Mouse (Mus musculus) neural tube, embryonic 11.5 days (tissue): Measurements from ENCODE around the gene Sall2. TPM values are rescaled to one million over a fixed set of nuclear protein-coding genes. Genes with fewer than 3 reads are reported as not detected.

Experiments used
- ATAC-seq: fragments of 200-750 bp; cut with Nextera tagmentation; 2 replicates; pipeline ENCODE4 v1.8.0; 2017; ENCODE audit warnings: moderate number of reproducible peaks, mild to moderate bottlenecking, moderate TSS enrichment, moderate library complexity; ENCODE audit not compliant: insufficient read depth, low FRiP score, low TSS enrichment
- DNase-seq: peaks from one replicate; pipeline ENCODE4 v3.0.0-alpha.2; 2015; ENCODE audit warnings: low spot score
- H3K27ac ChIP-seq: fragments of 300-500 bp; sonication (generic); 2 replicates; pipeline ENCODE4 v1.5.1; 2014; ENCODE audit warnings: low read depth, mild to moderate bottlenecking, low read length
- H3K27me3 ChIP-seq: fragments of 300-500 bp; sonication (generic); 2 replicates; pipeline ENCODE4 v1.6.1; 2014; ENCODE audit warnings: mild to moderate bottlenecking, low read length, mixed read lengths; ENCODE audit not compliant: control insufficient read depth, insufficient read depth
- H3K36me3 ChIP-seq: fragments of 300-500 bp; sonication (generic); 2 replicates; pipeline ENCODE4 v1.6.1; 2014; ENCODE audit warnings: mild to moderate bottlenecking, low read length, moderate library complexity, mixed read lengths; ENCODE audit not compliant: control insufficient read depth, insufficient read depth
- H3K4me1 ChIP-seq: fragments of 300-500 bp; sonication (generic); 2 replicates; pipeline ENCODE4 v1.6.1; 2014; ENCODE audit warnings: low read length, mixed read lengths; ENCODE audit not compliant: control insufficient read depth, insufficient read depth
- H3K4me2 ChIP-seq: fragments of 300-500 bp; sonication (generic); 2 replicates; pipeline ENCODE4 v1.6.1; 2014; ENCODE audit warnings: low read depth, mild to moderate bottlenecking, moderate library complexity
- H3K4me3 ChIP-seq: fragments of 300-500 bp; sonication (generic); 2 replicates; pipeline ENCODE4 v1.5.1; 2014; ENCODE audit warnings: low read depth, low read length
- H3K9ac ChIP-seq: fragments of 300-500 bp; sonication (generic); 2 replicates; pipeline ENCODE4 v1.6.1; 2014; ENCODE audit warnings: mild to moderate bottlenecking, low read length
- H3K9me3 ChIP-seq: fragments of 300-500 bp; sonication (generic); 2 replicates; pipeline ENCODE4 v1.6.1; 2016; ENCODE audit warnings: low read length; ENCODE audit not compliant: control insufficient read depth
- WGBS: fragments of 180-500 bp; shearing (Covaris S2); extraction: QIAGEN DNeasy Blood & Tissue Kit; methylation state at CpG from one replicate; pipeline ENCODE4 v1.1.7; 2014; 5-methylcytosine and 5-hydroxymethylcytosine counted together
- polyA plus RNA-seq: library from polyadenylated mRNA; unstranded; fragments of >200 nt; fragmentation: Nextera tagmentation; extraction: Ambion mirVana; gene quantifications from 2 replicates; pipeline ENCODE4 v1.2.1, GENCODE M21; 2014

Sall2 gene
- polyA plus RNA-seq, 1 experiment from 2014 or later = 54.5 TPM

DNA sequence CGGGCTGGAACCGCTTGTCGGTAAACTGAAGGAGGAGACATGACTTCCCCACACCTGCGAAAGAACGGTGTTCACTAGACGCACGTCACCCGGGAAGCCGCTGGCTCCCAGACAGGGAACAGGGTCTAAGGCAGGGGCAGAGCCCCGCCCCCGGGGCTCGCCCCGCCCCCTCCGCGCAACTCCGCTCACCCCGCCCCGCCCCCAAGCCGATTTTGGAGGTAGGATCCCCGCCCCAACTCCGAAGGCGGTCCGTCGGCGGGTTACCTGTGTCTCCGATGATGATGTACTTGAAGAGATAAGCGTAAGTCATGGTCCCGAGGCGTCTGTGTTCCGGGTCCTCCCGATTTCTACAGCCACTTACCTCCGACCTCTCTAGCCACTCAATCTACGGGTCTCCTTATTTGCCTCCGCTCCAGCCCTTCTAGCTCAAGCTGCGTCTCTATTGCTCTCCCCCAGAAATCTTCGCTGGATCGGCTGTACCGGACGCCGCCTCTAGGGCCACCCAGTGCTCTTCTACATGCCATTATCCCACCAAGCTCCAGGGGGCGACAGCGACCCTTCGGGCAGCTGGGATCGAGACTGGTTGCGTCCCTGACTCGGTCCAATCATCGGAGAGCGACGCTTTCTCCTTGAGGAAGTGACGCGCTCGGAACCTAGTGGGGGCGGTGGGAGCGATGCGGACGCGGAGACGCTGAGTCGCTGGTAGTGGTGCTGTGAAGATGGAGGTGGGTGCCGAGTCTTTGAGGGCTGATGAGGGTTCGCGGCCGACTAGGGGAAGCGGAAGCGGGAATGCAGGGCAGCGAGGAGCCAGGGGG lies 49.4 kb downstream of the Sall2 start, which contains the start of the genes Tox4 and Rab2b:
TSS of gene Tox4 (plus strand) at position 215 of the 815 bp plus-strand sequence.
TSS of gene Rab2b (minus strand) at position 614 of the 815 bp plus-strand sequence.
- under 1% methylated on average over 65 of the region's 66 CpGs for WGBS
- Histone ChIP-seq H3K27me3 (no peaks in the 10 kb centered on the region), H3K9me3 (no peaks in the 10 kb centered on the region), H3K4me3 (peak within 1 kb of the TSS; percentile 94), H3K4me1 (peaks cover 6% of the 10 kb centered on the region), H3K9ac (peak within 1 kb of the TSS; percentile 75), H3K27ac (peak within 1 kb of the TSS; percentile 51), H3K36me3 (peaks cover 2% of the 10 kb centered on the region; the same call in 1 of the 2 replicates), H3K4me2 (peak within 1 kb of the TSS; percentile 61)
- DNase-seq (peak; percentile 99), ATAC-seq (peak; percentile 98)

DNA sequence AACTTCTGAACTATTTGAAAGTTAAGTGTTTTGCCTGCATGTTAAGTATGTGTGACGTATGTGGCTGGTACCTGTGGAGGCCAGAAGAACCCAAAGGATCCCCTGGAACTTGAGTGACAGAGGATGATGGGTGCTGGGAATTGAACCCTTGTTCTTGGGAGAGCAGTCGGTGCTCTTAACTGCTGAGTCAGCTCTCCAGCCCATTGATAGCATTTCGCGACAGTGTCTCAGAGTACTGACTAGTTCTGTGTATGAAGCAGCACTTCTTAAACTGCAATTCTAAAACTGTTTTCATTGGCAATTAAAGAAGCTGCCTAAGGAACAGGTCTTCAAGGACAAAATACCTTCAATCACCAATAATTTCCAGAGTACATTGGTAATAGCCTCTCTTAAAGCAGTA lies 51.4 kb downstream of the Sall2 start:
- ATAC-seq = no peak
- WGBS = 90% methylated on average over 4 of the region's 4 CpGs
- peaks cover 6% of the 10 kb centered on the region for H3K4me1 ChIP-seq

DNA sequence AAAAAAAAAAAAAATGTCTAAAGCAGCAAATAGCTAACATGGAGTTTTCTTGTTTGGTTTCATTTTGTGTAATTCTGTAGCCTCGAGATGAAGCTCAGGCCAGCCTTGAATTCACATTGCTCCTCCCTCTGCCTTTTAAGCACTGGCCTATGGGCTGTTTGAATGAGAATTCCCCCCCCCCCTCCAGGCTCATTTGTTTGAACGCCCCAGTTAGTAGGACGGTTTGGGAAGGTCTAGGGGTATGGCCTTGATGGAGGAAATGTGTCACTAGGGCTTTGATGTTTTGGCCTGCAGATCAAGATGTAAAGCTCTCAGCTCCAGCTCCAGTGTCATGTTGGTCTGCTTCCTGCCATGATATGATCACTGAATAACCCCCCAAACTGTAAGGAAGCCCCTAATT lies 55.8 kb downstream of the Sall2 start:
- ATAC-seq (no peak), DNase-seq (no peak)
- no peaks in the 10 kb centered on the region for H3K4me1 ChIP-seq
- H3K4me2 ChIP-seq = no peak overlapping the region
- no peak overlapping the region for H3K4me3 ChIP-seq
- H3K27ac ChIP-seq = no peak overlapping the region
- 77% methylated on average over 3 of the region's 3 CpGs for WGBS
- peaks cover 2% of the 10 kb centered on the region; the same call in 1 of the 2 replicates for H3K36me3 ChIP-seq
- H3K9ac ChIP-seq = no peak overlapping the region
- H3K9me3 ChIP-seq = no peaks in the 10 kb centered on the region
- H3K27me3 ChIP-seq = no peaks in the 10 kb centered on the region

More for the DNA sequence above, 51.4 kb downstream of the Sall2 start:
- no peak overlapping the region for H3K4me3 ChIP-seq
- peaks cover 2% of the 10 kb centered on the region; the same call in 1 of the 2 replicates for H3K36me3 ChIP-seq
- no peaks in the 10 kb centered on the region for H3K27me3 ChIP-seq
- DNase-seq = no peak
- no peak overlapping the region for H3K9ac ChIP-seq
- H3K27ac ChIP-seq = no peak overlapping the region
- no peak overlapping the region for H3K4me2 ChIP-seq
- H3K9me3 ChIP-seq = no peaks in the 10 kb centered on the region

Other genes with a start within 250 kb of the Sall2 start
- 901 and 908 TPM in 2 replicates for gene Hnrnpc, start 224.7 kb downstream of the Sall2 start, polyA plus RNA-seq
- 96.8 and 101 TPM in 2 replicates for gene Rpgrip1, start 218.1 kb downstream of the Sall2 start, polyA plus RNA-seq
- gene Supt16, start 131.3 kb downstream of the Sall2 start, polyA plus RNA-seq = 69.9 and 75.0 TPM in 2 replicates
- gene Chd8, start 71.0 kb downstream of the Sall2 start, polyA plus RNA-seq = 56.4 and 58.4 TPM in 2 replicates
- gene Tox4, start 49.6 kb downstream of the Sall2 start, polyA plus RNA-seq = 52.0 and 54.9 TPM in 2 replicates
- 38.2 and 40.9 TPM in 2 replicates for gene Rab2b, start 49.2 kb downstream of the Sall2 start, polyA plus RNA-seq
- gene Mettl3, start 23.6 kb downstream of the Sall2 start, polyA plus RNA-seq = 47.1 and 54.6 TPM in 2 replicates
- 0.48 TPM in 1 of 2 replicates, not detected in the other for gene Olfr1513, start 27.6 kb upstream of the Sall2 start, polyA plus RNA-seq
- not detected in 2 replicates for gene Olfr1512, start 50.4 kb upstream of the Sall2 start, polyA plus RNA-seq
- gene Olfr1511, start 68.6 kb upstream of the Sall2 start, polyA plus RNA-seq = not detected in 2 replicates
- gene Olfr1510, start 85.6 kb upstream of the Sall2 start, polyA plus RNA-seq = not detected in 2 replicates
- gene Olfr1509, start 114.2 kb upstream of the Sall2 start, polyA plus RNA-seq = not detected in 2 replicates
- not detected in 2 replicates for gene Olfr1508, start 138.7 kb upstream of the Sall2 start, polyA plus RNA-seq
- not detected in 2 replicates for gene Olfr1507, start 167.0 kb upstream of the Sall2 start, polyA plus RNA-seq